Mouse (Mus musculus) layer of hippocampus, postnatal 25 days (tissue): ENCODE measurements at regions not wholly inside any gene's neighbourhood (a gene's known extent, or its start where the extent isn't known, plus 50 kb on each side); places are given as distances from the start of the nearest gene placed in this dataset.

ENCODE experiments used
- DNase-seq, 2 experiments: peaks; one replicate each; pipeline ENCODE4 v3.0.0; 2022; ENCODE audit warnings: mixed read lengths in 2 of 2, low spot score in 1 of 2; ENCODE audit errors: extremely low spot score in 1 of 2

DNA sequence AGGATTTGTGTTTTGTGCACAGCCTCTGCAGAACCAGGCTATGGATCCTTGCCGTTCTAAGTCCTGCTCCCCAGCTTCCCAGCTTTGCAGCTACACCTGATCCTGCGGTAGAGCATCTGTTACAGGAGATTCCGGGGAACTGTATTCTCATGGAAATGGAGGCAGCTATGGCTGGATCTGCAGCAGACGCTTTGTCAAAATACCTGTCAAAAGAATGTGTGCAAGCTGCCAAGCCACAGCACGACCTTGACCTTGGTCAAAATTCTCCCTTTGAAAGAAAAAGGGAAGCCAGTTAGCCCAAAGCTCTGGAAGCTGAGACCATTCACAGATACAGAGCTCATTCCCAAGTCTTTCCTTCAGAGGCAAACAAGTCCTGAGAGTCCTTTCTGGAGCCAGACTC lies 255.3 kb downstream of the Med13l start:
- no peak for DNase-seq

DNA sequence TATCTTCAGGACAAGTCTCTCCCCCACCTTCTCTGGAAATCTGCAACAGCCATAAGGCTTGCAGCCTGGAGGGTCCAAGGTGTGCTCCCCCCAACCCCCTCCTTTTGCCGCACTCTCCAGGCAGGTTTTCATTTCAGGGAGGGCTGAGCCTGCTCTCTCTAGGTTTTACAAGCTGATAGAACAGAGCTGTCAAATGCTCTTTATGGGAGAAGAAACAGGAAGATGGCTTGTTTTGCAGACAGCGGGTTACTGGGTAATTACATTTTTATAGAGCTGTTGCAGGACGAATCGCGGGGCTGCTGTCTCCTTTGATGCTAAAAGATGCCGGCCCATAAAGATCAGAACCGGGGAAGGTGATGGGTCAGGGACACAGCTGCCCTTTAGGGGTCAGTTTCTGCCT lies 257.8 kb downstream of the Med13l start:
- DNase-seq: no peak

DNA sequence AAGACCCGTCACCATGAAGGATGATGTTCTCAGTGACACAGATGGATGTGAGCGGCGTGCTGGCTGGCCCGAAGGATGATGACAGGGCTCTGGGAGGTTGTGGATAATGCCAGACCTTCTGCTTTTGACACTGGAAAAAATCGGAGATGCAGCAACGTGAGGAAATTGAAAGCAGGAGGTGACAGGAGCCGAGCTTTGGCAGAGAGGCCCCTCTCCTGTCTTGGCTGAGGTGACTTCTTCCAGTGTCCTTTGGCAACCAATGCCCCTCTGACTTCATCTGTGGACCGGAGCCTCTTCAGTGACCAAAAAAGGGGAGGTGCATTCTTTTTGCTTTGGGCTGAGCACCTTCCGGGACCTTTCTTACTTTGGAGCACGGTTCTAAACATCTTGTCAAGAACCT lies 264.3 kb downstream of the Med13l start:
- no peak for DNase-seq

DNA sequence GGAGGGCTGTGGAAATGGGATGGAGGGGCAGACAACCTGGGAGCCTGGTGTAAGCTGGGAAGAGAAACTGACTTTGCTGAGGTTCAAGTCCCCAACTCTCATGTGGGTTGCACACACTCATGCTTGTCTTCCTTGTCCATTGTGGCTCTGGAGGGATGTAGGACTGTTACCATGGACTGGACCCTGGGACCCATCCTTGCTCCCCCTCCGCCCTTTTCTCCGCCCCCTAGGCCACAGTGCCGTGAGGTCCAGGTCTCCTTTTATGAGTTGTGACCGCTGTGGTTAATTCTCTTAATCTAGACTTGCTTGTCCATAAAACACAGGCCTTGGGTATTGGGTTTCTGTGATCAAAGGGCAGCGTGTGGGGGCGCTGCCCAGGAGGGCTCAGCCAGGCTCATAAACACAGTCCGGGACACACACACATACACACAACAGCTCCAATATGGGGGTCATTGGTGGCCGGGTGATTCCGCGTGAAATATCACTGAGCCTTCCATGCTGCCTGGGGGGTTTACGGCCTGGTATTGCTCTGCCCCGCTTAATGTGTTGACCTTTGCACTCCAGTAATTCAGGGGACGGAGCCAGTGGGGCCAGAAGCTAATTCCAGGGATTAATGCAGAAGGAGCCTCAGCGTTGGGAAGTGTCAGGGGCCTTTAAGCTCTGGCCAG lies 268.7 kb downstream of the Med13l start:
- no peak for DNase-seq

DNA sequence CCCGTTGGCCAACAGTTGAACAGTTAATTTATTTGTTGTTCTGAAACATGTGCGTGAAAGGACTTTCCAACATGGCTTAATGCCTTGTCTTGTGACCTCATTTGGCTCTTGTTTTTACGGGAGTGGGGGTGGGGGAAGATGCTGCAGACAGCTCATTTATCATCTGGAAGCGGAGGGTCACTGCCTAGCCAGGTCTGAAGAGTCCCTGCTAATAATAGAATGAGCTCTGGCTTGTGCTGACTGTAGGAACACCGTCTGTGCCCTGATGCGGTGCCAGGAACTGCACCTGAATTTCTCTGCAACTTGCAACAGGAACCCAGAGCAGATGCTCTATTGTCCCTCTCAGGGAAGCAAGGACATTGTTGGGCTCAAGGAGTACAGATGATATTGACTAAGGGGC lies 272.2 kb downstream of the Med13l start:
- DNase-seq: no peak

DNA sequence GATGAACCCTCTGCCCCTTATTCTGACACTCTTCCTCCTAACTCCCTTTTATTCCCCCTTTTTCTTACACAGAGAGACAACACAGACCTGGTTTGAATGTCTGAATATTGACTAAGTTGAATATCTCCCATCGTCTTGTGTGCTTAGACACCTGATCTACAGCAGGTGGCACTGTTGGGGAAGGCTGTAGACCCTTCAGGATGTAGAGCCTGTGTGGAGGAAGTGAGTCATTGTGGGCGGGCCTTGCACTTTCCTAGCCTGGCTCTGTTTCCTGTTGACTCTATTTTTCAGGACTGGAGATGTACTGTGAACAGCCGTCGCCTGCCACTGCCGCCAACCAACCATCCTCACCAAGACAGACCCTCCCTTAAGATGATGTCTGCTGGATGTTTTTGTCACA lies 273.6 kb downstream of the Med13l start:
- DNase-seq: no peak

DNA sequence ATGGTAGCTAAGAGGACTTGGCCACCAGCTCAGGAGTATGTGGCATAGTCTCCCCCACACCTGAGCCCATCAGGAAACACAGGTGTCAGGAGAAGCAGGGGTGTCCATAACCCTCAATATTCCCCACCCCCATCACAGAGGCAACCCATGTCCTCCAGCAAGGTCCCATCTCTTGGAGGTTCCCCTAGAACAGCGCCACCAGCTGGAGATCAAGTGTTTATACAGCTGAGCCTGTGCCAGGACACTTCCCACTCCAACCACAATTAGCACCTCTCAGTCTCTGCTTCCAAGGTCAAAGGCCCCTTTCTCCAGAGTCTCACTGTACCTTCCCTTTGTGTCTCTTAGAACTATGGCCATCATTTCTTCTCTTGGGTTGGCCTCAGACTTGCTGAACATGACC lies 276.5 kb downstream of the Med13l start:
- DNase-seq: no peak

DNA sequence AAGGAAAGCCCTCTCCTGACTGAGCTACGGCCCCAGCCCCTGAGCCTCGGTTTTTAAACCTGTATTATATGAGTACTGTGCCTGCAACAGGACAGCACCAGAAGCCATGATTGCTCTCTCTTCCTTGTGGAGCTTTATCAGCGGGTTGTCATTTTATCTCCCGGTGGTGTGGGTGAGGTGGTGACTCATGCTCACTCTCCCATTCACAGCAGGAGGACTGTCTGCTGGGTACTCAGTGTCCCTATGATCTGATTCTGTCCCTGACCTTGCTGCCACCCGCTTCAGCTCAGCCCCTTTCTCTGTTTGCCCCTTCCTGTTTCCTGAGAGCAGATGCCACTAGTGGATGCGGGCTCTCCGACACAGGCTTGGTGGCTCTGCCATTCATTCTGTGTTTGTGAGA lies 277.9 kb downstream of the Med13l start:
- no peak for DNase-seq

DNA sequence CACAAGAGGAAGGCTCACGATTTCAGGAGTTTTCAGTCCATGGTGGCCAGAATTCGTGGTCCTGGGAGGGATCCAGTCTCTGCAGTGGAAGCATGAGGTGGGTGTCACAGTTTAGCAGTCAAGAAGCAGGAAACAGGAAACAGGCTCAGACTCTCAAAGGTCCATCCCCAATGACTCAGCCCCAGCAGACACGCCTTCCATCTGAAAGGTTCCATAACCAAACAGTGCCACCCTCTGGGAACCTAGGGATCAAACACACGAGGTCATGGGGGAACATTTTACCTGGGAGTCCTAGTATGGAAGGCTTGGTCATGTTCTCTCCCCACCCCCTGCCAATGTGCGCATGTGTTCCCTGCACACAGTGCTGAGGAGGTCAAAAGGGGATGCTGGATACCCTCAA lies 279.4 kb downstream of the Med13l start:
- no peak for DNase-seq

DNA sequence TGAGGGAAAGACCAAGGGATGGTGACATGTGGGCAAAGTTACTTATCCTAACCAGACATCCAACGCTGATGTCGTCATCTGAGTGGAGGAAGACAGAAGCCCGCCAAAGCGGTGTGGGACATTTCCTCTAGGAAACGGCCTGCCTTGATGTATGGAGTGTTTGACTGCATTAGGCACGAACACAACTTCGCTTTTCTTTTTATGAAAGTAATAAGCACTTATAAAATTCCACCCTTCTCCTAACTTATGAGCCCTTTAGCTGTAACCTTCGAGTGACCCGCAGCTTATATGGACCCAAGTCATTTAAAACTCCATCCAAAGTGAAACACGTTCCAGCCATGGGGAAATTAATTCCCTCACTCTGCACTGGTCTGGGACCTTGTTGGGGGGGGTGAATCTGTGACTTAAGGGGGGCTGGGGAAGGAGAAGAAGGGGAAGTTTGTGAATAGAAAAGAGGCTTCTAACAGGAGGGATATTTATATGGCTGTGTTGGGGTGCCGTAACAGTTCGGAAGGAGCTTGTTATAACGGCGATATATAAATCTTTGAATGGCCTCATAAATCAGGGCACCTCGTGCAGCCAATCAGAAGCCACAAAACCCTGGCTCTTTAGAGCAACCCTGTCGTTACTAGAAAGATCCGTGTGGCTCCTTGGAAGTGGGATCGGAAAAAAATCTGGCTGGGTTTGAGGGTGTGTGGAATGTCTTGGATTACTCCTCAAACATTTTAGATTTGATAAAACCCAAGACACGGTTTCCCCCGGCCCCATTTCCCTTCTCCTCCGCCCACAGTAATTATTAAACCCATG lies 280.9 kb downstream of the Med13l start:
- no peak for DNase-seq

DNA sequence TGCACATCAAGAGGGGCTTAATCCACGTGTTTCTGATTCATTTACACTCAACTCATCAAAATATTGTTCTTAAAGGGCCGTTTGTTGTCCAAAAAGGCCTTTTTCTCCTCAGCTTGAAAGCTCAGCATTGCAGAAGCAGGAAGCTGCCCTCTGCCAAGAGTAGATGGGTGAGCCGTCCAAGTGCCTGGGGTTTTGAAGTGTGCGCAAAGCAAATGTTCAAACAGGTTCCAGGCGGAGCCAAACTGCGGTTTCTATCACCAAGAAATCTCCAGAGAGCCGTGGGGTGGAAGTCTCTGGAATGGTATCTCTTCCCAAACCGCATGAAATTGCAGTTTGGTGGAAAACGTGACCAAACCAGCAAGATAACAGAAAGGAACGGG lies 281.5 kb downstream of the Med13l start:
- no peak for DNase-seq

DNA sequence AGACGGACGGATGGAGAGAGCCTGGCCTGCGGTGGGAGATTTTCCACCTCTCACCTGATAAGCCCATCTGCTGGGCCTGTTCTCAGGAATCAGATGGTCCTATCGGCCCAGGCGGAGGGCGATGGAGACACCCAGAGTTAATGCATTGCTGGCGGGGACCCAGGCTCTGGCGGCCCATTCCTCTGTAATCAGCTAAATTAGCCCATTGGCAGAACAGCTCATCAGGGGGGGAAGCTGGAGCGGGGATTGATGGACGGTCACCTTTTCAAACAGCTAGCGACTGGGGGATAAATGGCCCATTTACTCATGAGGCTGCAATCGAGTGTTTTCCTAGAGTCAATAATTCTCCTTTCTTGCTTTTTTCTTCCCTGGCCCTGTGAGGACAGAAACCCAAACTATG lies 296.5 kb downstream of the Med13l start:
- no peak for DNase-seq

DNA sequence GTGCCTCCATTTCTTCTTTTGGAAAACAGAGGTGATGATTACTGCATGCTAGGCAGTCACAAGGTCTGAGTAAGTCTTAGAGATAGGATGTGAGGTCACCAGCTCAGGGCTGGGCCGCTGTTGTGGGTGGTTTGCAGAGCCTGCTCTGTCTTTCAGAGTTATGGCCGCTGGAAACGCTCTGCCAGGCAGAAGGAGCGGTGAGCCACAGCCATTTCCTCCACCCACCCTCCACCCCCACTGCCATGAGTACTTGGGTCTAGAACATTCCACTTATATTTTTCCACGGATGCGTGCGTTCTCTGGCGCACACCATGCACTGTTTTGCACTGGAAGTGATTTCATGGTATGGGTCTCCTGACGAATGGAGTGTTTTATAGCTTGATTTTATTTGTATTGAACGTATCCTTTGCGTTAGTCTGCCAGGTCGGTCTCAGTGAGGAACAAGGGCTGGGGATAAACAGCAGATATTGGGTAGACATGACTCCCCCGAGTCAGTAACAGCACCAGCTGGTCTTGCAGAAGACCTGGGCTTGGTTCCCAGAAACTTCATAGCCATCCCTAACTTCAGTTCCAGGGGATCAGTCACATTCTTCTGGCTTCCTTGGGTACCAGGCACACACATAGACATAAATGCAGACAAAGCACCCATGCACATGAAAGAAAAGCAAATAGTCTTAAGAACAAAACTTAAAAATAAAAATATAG lies 300.8 kb downstream of the Med13l start:
- DNase-seq: no peak

DNA sequence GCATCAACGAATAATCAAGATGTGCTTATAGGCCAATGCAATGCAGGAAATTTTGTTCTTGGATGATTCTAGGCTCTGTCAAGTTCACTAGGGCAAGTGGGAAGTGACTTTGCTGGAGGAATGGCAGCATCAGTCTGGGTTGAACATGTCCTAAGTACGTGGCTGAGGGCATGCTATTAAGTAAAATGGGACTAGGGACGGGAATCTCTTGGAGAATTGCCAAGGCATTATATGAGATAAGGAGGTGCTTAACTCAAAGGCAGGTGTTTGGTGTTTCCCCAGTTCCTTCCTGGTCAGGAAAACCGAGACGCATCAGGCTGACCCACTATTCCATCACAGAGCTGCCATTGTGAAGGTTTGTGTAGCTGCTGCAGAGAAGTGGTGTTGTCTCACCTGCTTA lies 307.0 kb downstream of the Med13l start:
- no peak for DNase-seq

DNA sequence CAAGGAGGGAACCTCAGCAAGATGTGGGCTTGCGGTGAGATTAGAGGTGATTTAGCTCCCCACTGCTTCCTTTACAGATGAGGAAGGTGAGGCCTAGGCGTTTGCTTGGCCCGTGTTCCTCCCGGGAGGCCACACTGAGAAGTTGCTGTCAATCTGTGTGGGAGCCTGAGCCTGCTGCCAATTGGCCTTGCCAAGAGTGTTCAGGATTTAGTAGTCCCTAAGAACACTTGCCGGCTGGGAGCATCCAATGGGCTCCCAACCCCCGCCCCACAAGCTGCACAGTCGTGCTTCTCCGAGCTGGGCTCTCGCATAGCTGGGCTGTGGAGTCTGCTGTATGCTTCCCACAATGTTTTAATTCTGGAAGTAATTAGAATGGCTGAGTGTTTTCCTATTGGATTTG lies 308.9 kb downstream of the Med13l start:
- no peak for DNase-seq

DNA sequence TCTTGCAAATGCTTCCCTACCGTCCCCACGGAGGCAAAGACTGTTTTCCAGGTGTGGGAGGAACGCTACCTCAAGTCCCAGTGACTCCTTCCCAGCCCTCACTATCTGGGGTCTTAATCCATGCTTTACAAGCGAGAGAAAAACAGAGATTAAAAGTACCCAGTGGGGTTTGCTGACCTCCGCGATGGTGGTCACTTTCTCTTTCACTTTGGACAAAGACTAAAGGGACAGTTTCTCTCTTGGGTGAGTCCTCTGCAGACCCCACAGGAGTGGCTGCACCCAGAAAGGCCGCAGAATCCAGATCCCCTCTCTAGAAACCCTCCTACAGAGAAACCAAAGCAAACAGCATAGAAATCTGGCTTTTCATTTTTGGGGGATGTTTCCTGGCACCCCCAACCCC lies 313.4 kb downstream of the Med13l start:
- DNase-seq: no peak

DNA sequence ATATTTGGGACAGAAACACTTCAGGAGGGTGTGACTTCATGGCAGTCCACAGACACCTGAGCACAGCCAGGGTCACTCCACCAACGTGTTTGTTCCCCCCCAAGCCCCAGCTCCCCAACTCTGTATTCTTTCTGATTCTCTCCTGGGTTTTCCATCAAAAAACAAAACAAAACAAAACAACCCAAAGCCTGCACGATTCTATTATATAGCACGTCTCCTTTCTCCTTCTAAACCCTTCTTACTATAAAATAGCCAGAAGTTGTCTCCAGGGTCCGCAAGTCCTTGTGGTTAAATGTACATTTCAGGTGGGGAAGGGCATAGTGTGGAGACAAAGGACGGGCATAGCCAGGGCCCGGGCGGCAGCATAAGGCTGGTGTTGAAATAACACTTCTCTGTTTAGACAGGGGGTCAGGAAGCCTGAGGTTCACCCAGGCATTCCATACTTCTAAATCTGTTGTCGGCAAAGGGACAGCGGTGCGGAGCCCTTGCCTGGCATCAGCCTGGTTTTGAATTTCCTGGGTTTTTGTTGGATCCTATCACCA lies 314.7 kb downstream of the Med13l start:
- no peak for DNase-seq

DNA sequence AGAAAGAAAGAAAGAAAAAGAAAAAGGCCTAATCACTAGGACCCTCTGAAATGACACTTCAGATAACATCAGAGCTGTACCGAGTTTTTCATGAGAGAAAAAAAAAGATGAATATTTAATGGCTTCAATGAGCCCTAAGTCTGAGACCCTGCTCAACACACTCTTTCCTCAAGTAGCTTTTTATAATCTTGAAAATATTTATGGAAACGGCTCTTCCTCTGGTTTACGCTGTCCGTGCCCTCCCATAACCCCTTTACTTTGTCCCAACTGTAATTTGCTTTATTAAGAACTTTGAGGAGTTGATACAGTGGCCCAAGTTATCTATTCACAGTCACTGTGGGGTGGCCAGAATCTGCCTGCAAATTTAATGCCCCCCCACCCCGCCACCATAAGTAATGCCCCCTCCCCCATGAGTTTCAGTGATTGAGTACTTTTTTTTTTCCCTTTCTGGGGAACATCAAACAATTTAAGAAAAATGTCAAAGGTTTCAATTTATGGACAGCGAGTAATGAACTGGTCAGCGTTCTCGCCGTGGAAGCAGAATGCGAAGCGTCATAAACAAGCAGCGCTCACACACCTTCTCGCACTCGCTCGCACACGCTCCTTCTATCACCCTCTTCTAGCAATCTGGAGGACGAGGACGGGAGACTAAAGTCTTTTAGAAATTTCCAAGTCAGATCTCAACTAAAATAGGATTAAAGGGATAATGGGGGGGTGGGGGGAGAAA lies 316.3 kb downstream of the Med13l start:
- DNase-seq: no peak

DNA sequence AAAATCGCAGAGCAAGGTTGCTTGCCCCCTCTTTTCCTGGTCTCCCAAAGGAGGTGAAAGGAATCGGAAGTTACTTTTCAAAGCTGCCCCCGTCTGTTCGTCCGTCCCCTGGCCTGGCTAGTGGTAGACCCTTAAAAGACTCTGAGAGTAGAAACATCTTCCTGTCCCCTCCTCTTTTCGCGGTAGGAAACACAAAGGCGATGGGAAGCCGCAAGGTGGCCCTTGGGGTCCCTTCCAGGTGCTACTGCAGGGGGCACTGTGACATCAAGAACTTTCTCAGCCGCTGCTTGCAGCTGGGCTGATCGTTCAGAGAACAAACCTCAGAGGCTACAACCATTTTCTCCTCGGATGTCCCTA lies 316.8 kb downstream of the Med13l start:
- no peak for DNase-seq

DNA sequence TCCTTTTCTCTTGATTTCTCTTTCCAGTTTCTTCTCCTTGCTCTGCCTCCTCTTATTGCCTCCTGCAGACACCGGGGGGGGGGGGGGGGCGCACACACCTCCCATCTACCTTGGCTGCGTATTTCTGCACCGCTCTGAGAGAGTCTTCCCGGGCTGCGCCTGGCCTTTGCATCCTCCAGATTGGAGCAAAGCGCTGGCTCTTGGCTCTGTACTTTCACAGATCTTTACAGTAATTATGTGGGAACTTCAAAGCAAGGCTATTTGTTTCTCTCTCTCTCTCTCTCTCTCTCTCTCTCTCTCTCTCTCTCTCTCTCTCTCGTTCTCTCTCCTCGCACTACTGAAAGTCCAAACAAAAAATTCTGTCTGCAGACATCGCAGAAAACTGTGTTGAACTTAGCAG lies 317.4 kb downstream of the Med13l start:
- DNase-seq: no peak

DNA sequence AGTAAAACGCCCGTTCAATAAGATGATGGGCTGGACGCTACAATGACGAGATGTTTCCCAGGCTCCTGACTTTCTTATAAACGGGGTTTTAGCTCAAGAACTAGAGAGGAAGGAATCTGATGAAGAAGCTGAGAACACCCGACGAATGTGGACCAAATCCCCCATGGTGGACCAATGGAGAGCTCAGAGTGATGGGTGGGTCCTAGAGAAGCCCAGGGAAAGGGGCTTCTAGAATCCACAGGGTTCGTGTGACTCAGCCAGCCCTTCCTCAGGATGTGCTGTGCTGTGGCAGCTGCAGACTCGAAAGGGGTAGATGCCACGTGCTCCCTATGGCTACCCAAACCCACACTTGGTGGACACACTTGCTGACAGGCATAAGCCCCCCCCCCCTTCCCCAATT lies 318.2 kb downstream of the Med13l start:
- no peak for DNase-seq
